Mouse (Mus musculus) limb, embryonic 12.5 days (tissue): ENCODE data around the gene Wdr77. TPM values are rescaled to one million over a fixed set of nuclear protein-coding genes. Genes with fewer than 3 reads are reported as not detected.
"Not testable (repeated sequence)": the region's sequence is repeated elsewhere in the genome, so short reads cannot be mapped to it uniquely, and the experiment has no call there.

Source experiments
- ATAC-seq: fragments of 200-750 bp; cut with Nextera tagmentation; 2 replicates; pipeline ENCODE4 v1.8.0; 2017; ENCODE audit warnings: low read depth, moderate TSS enrichment; ENCODE audit not compliant: insufficient number of reproducible peaks, insufficient read depth, low FRiP score, low TSS enrichment
- H3K27ac ChIP-seq: fragments of 300-500 bp; sonication (generic); 2 replicates; pipeline ENCODE4 v1.5.1; 2016; ENCODE audit warnings: mild to moderate bottlenecking, moderate library complexity
- H3K27me3 ChIP-seq: fragments of 300-500 bp; sonication (generic); 2 replicates; pipeline ENCODE4 v1.6.1; 2016; ENCODE audit warnings: mild to moderate bottlenecking, moderate library complexity
- H3K36me3 ChIP-seq: fragments of 300-500 bp; sonication (generic); 2 replicates; pipeline ENCODE4 v1.6.1; 2016; ENCODE audit warnings: mild to moderate bottlenecking, moderate library complexity
- H3K4me1 ChIP-seq: fragments of 300-500 bp; sonication (generic); replicated peaks from 2 replicates; pipeline ENCODE4 v1.6.1; 2016
- H3K4me2 ChIP-seq: fragments of 300-500 bp; sonication (generic); 2 replicates; pipeline ENCODE4 v1.6.1; 2016; ENCODE audit warnings: mild to moderate bottlenecking, moderate library complexity
- H3K4me3 ChIP-seq: fragments of 300-500 bp; sonication (generic); replicated peaks from 2 replicates; pipeline ENCODE4 v1.5.1; 2016; ENCODE audit warnings: mild to moderate bottlenecking
- H3K9ac ChIP-seq: fragments of 300-500 bp; sonication (generic); replicated peaks from 2 replicates; pipeline ENCODE4 v1.6.1; 2016; ENCODE audit warnings: mild to moderate bottlenecking, moderate library complexity
- H3K9me3 ChIP-seq: fragments of 300-500 bp; sonication (generic); 2 replicates; pipeline ENCODE4 v1.6.1; 2016; ENCODE audit warnings: mild to moderate bottlenecking, moderate library complexity
- WGBS: fragments of 180-500 bp; shearing (Covaris S2); methylation state at CpG from one replicate; pipeline ENCODE4 v1.1.7; 2016; 5-methylcytosine and 5-hydroxymethylcytosine counted together
- polyA plus RNA-seq: library from polyadenylated mRNA; unstranded; fragments of >200 nt; fragmentation: Nextera tagmentation; extraction: Ambion mirVana; gene quantifications from 2 replicates; pipeline ENCODE4 v1.2.1, GENCODE M21; 2016

The Wdr77 gene
- polyA plus RNA-seq, 1 experiment from 2014 or later: 111 TPM

- Histone ChIP-seq H3K9me3 (no peaks in the 10 kb centered on the region), H3K27me3 (no peaks in the 10 kb centered on the region), H3K36me3 (no peaks in the 10 kb centered on the region), H3K4me2 (peak overlapping the region; percentile 50), H3K4me1 (peaks cover 10% of the 10 kb centered on the region), H3K9ac (0 out of 2 replicates have a peak overlapping the region, but pooled peaks have one; percentile 12), H3K4me3 (peak overlapping the region; percentile 22), H3K27ac (no peak overlapping the region)
- 19% methylated on average over 11 of the region's 11 CpGs for WGBS
- no peak for ATAC-seq
Measured at GRCm38 (mm10) chr3:106000707-106001375, 41.7 kb downstream of the Wdr77 start.

- H3K36me3 ChIP-seq: no peaks in the 10 kb centered on the region
- no peaks in the 10 kb centered on the region for H3K9me3 ChIP-seq
- H3K4me1 ChIP-seq: peaks cover 10% of the 10 kb centered on the region
- H3K4me2 ChIP-seq: peak overlapping the region; percentile 50
- H3K4me3 ChIP-seq: peak overlapping the region; percentile 22
- ATAC-seq: peak; percentile 96
- H3K27ac ChIP-seq: no peak overlapping the region
- H3K27me3 ChIP-seq: no peaks in the 10 kb centered on the region
- 0 out of 2 replicates have a peak overlapping the region, but pooled peaks have one; percentile 12 for H3K9ac ChIP-seq
- 18% methylated on average over 16 of the region's 17 CpGs for WGBS
Measured at GRCm38 (mm10) chr3:106001416-106002370, 42.5 kb downstream of the Wdr77 start.

DNA sequence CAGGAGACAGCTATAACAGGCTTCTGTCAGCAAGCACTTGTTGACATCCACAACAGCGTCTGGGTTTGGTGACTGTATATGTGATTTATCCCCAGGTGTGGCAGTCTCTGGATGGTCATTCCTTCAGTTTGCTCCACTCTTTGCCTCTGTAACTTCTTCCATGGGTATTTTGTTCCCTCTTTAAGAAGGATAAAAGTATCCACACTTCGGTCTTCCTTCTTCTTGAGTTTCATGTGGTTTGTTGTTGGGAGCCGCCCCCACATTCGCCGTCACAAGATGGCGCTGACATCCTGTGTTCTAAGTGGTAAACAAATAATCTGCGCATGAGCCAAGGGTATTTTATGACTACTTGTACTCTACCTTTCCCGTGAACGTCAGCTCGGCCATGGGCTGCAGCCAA lies 44.2 kb downstream of the Wdr77 start:
- 60% methylated on average over 10 of the region's 10 CpGs for WGBS

GRCm38 (mm10) chr3:106014546-106014945 lies 55.4 kb downstream of the Wdr77 start, which contains the start of gene Pifo:
Pifo (minus strand) TSS chr3:106014646.
- no peaks in the 10 kb centered on the region for H3K36me3 ChIP-seq
- no peak within 1 kb of the TSS for H3K4me3 ChIP-seq
- WGBS: 91% methylated on average over 2 of the region's 2 CpGs
- no peaks in the 10 kb centered on the region for H3K9me3 ChIP-seq
- no peaks in the 10 kb centered on the region for H3K27me3 ChIP-seq
- H3K4me2 ChIP-seq: no peak within 1 kb of the TSS
- no peak for ATAC-seq
- no peaks in the 10 kb centered on the region for H3K4me1 ChIP-seq
- H3K9ac ChIP-seq: no peak within 1 kb of the TSS
- no peak within 1 kb of the TSS for H3K27ac ChIP-seq

More for the DNA sequence above, 44.2 kb downstream of the Wdr77 start:
- H3K36me3 ChIP-seq, H3K27ac ChIP-seq, H3K4me2 ChIP-seq, ATAC-seq, H3K27me3 ChIP-seq, H3K4me3 ChIP-seq, H3K9ac ChIP-seq, H3K9me3 ChIP-seq: not testable (repeated sequence)
- H3K4me1 ChIP-seq: peaks cover 10% of the 10 kb centered on the region

Other genes starting within 250 kb of the Wdr77 start
- gene Rap1a, start 158.0 kb upstream of the Wdr77 start, polyA plus RNA-seq: 76.8 and 81.8 TPM in 2 replicates
- 0.36 TPM in 1 of 2 replicates, not detected in the other for gene Adora3, start 88.5 kb upstream of the Wdr77 start, polyA plus RNA-seq
- gene Tmigd3, start 88.5 kb upstream of the Wdr77 start, polyA plus RNA-seq: 0.43 TPM in 1 of 2 replicates, not detected in the other
- gene I830077J02Rik, start 26.7 kb upstream of the Wdr77 start, polyA plus RNA-seq: 0.51 and 0.64 TPM in 2 replicates
- gene Atp5f1, start 730 bp downstream of the Wdr77 start, polyA plus RNA-seq: 461 and 468 TPM in 2 replicates
- gene Ovgp1, start 14.3 kb downstream of the Wdr77 start, polyA plus RNA-seq: 1.7 and 1.8 TPM in 2 replicates
- gene Pifo, start 55.3 kb downstream of the Wdr77 start, polyA plus RNA-seq: not detected in 2 replicates
- gene Chil5, start 73.4 kb downstream of the Wdr77 start, polyA plus RNA-seq: not detected in 2 replicates
- gene Chia1, start 153.9 kb downstream of the Wdr77 start, polyA plus RNA-seq: not detected in 2 replicates
- gene Chil3, start 208.2 kb downstream of the Wdr77 start, polyA plus RNA-seq: not detected in 2 replicates